Mouse (Mus musculus): ENCODE results near the gene Aldoc. TPM values are rescaled to one million over a fixed set of nuclear protein-coding genes. Genes with fewer than 3 reads are reported as not detected.
"Not testable (repeated sequence)": the region's sequence is repeated elsewhere in the genome, so short reads cannot be mapped to it uniquely, and the experiment has no call there.

Gene Aldoc
- 0.91 TPM for polyA plus RNA-seq (2012; fragmentation: generic; extraction: Trizol)
- long read RNA-seq, experiment 1, partial matches to known transcripts, result 1 of 3 reads
- long read RNA-seq, experiment 1, other reads (novel, unspliced or antisense), result 0 of 3 reads
- long read RNA-seq, experiment 2, result 0 reads

DNA sequence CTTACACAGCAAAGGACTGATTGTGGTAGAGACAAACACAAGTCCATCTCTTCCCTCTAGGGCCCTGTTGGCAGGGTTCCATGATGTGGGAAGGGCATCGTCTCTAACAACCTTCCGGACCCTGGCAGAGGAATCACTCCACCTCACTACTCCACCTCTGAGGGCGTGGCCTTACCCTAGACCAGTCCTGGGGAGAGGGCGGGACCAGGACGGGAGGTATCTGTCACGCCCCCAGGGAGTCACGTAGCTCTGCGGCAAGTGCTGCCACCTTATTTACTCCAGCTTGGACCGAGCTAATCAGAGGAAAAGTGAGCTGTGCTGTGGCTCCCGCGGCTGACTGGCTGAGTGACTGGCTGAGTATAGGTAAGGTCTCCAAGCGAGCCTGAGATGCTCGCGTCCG is at the start of gene Aldoc:
TSS of gene Aldoc (plus strand) at position 109 of the 400 bp plus-strand sequence.
- Histone ChIP-seq H3K79me2 (ENCODE audit: control insufficient read depth, insufficient read depth) (no peaks in the 10 kb centered on the region), H3ac (ENCODE audit: control insufficient read depth, insufficient read length, low read depth) (no peak within 1 kb of the TSS), H3K36me3 (ENCODE audit: control insufficient read depth, insufficient read depth) (peaks cover 55% of the 10 kb centered on the region), H3K79me3 (ENCODE audit: low read depth) (no peaks in the 10 kb centered on the region), H3K4me3 (ENCODE audit: insufficient read depth, poor library complexity, severe bottlenecking) (no peak within 1 kb of the TSS), H3K27me3 (ENCODE audit: control insufficient read depth, insufficient read depth, insufficient read length) (no peaks in the 10 kb centered on the region)
- TF ChIP-seq FOSL1 (IDR thresholded peaks at IDR 0.05; ENCODE audit: insufficient read depth, low read length, poor library complexity, severe bottlenecking), result no peak
- no peak for TF ChIP-seq CTCF (IDR thresholded peaks at IDR 0.05; ENCODE audit: control insufficient read depth, insufficient read depth, insufficient read length)
- no peak for TF ChIP-seq USF1 (IDR thresholded peaks at IDR 0.05; ENCODE audit: low read depth)
- no peak for TF ChIP-seq MYOD1 (IDR thresholded peaks at IDR 0.05; ENCODE audit: control insufficient read depth, insufficient read length, low read depth)
- TF ChIP-seq MYOG (IDR thresholded peaks at IDR 0.05; ENCODE audit: control insufficient read depth, extremely low read depth, insufficient read length), result no peak
- no peak for TF ChIP-seq CEBPB (IDR thresholded peaks at IDR 0.05; ENCODE audit: low read depth)
- no peak for TF ChIP-seq MAX (IDR thresholded peaks at IDR 0.05)

DNA sequence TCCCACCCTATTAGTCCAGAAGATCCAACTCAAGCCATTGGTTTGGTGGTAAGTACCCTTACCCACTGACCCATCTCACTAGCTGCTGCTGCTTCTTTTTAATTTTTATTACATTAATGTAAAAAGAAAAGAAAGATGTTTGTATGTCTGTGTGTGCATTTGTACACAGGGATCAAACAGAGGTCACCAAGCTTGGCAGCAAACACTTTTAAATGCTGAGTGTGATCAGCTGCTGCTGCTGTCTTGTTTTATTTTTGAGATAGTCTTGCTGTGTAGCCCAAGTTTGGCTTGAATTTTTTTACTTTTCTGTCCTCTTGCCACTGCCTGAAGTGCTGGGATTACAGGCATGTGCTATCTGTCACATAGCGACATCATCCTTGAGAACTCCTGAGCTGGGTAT is 47.2 kb upstream of the Aldoc start:
- Histone ChIP-seq H3K79me2 (ENCODE audit: control insufficient read depth, insufficient read depth) (peaks cover 21% of the 10 kb centered on the region), H3K4me3 (ENCODE audit: insufficient read depth, poor library complexity, severe bottlenecking) (no peak overlapping the region), H3K36me3 (ENCODE audit: control insufficient read depth, insufficient read depth) (peaks cover 98% of the 10 kb centered on the region), H3ac (ENCODE audit: control insufficient read depth, insufficient read length, low read depth) (no peak overlapping the region), H3K27me3 (ENCODE audit: control insufficient read depth, insufficient read depth, insufficient read length) (no peaks in the 10 kb centered on the region), H3K79me3 (ENCODE audit: low read depth) (peaks cover 2% of the 10 kb centered on the region)
- no peak for TF ChIP-seq MYOD1 (IDR thresholded peaks at IDR 0.05; ENCODE audit: control insufficient read depth, insufficient read length, low read depth)

DNA sequence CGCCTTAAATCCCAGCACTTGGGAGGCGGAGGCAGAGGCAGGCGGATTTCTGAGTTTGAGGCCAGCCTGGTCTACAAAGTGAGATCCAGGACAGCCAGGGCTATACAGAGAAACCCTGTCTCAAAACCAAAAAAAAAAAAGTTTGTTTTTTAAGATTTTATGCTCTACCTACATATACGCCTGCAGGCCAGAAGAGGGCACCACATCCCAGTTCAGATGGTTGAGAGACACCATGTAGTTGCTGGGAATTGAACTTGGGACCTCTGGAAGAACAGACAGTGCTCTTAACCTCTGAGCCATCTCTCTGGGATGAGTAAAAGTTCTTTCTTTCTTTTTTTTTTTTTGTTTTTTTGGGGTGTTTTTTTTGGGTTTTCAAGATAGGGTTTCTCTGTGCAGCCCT is 46.6 kb upstream of the Aldoc start:
- H3ac ChIP-seq (ENCODE audit: control insufficient read depth, insufficient read length, low read depth), result not testable (repeated sequence)

DNA sequence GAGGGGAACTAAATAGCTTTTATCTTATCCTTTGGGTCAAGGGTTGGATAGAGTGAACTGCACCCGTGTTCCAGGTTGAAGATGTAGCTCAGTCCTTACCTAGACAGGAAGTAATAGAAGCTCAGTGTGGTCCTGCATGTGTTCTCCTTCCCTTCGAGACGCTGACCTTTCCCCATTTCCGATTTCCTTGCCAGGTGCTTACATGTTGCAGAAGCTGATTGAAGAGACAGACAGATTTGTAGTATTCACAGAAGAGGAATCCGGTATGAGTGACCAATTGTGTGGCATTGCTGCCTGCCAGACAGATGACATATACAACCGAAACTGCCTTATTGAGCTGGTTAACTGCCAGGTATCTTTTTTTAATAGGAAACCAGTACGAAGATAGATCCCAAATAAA is 43.9 kb upstream of the Aldoc start:
- Histone ChIP-seq H3ac (ENCODE audit: control insufficient read depth, insufficient read length, low read depth) (no peak overlapping the region), H3K36me3 (ENCODE audit: control insufficient read depth, insufficient read depth) (peaks cover 98% of the 10 kb centered on the region)
- TF ChIP-seq CTCF (IDR thresholded peaks at IDR 0.05; ENCODE audit: control insufficient read depth, insufficient read depth, insufficient read length) (no peak), MYOD1 (IDR thresholded peaks at IDR 0.05; ENCODE audit: control insufficient read depth, insufficient read length, low read depth) (no peak), USF1 (IDR thresholded peaks at IDR 0.05; ENCODE audit: low read depth) (no peak), MAX (IDR thresholded peaks at IDR 0.05) (no peak), MYOG (IDR thresholded peaks at IDR 0.05; ENCODE audit: control insufficient read depth, extremely low read depth, insufficient read length) (no peak), FOSL1 (IDR thresholded peaks at IDR 0.05; ENCODE audit: insufficient read depth, low read length, poor library complexity, severe bottlenecking) (no peak), CEBPB (IDR thresholded peaks at IDR 0.05; ENCODE audit: low read depth) (no peak)

More for the DNA sequence above, 46.6 kb upstream of the Aldoc start:
- Histone ChIP-seq H3K36me3 (ENCODE audit: control insufficient read depth, insufficient read depth) (peaks cover 98% of the 10 kb centered on the region), H3K79me2 (ENCODE audit: control insufficient read depth, insufficient read depth) (peaks cover 21% of the 10 kb centered on the region)
- not testable (repeated sequence) for H3K79me3 ChIP-seq (ENCODE audit: low read depth); H3K27me3 ChIP-seq (ENCODE audit: control insufficient read depth, insufficient read depth, insufficient read length); H3K4me3 ChIP-seq (ENCODE audit: insufficient read depth, poor library complexity, severe bottlenecking)

DNA sequence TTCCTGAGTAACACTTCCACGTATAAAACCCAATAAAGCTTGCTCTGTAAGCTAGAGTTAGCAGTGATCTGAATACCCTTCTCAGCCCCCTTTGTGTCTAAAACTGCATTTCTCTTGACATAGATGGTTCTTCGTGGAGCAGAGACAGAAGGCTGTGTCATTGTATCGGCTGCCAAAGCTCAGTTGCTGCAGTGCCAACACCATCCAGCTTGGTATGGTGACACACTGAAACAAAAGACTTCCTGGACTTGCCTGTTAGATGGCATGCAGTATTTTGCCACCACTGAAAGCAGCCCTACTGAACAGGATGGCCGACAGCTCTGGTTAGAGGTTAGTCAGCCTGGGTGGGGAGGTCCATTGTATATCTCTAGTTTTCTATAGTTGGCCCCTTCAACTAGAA is 43.2 kb upstream of the Aldoc start:
- Histone ChIP-seq H3ac (ENCODE audit: control insufficient read depth, insufficient read length, low read depth) (no peak overlapping the region), H3K36me3 (ENCODE audit: control insufficient read depth, insufficient read depth) (peaks cover 98% of the 10 kb centered on the region), H3K4me3 (ENCODE audit: insufficient read depth, poor library complexity, severe bottlenecking) (no peak overlapping the region), H3K79me2 (ENCODE audit: control insufficient read depth, insufficient read depth) (no peaks in the 10 kb centered on the region), H3K79me3 (ENCODE audit: low read depth) (no peaks in the 10 kb centered on the region), H3K27me3 (ENCODE audit: control insufficient read depth, insufficient read depth, insufficient read length) (no peaks in the 10 kb centered on the region)
- TF ChIP-seq USF1 (IDR thresholded peaks at IDR 0.05; ENCODE audit: low read depth) (no peak), CEBPB (IDR thresholded peaks at IDR 0.05; ENCODE audit: low read depth) (no peak), MAX (IDR thresholded peaks at IDR 0.05) (no peak)

More for the DNA sequence above, 43.9 kb upstream of the Aldoc start:
- no peaks in the 10 kb centered on the region for H3K27me3 ChIP-seq (ENCODE audit: control insufficient read depth, insufficient read depth, insufficient read length)
- H3K4me3 ChIP-seq (ENCODE audit: insufficient read depth, poor library complexity, severe bottlenecking), result no peak overlapping the region
- no peaks in the 10 kb centered on the region for H3K79me3 ChIP-seq (ENCODE audit: low read depth)
- no peaks in the 10 kb centered on the region for H3K79me2 ChIP-seq (ENCODE audit: control insufficient read depth, insufficient read depth)

DNA sequence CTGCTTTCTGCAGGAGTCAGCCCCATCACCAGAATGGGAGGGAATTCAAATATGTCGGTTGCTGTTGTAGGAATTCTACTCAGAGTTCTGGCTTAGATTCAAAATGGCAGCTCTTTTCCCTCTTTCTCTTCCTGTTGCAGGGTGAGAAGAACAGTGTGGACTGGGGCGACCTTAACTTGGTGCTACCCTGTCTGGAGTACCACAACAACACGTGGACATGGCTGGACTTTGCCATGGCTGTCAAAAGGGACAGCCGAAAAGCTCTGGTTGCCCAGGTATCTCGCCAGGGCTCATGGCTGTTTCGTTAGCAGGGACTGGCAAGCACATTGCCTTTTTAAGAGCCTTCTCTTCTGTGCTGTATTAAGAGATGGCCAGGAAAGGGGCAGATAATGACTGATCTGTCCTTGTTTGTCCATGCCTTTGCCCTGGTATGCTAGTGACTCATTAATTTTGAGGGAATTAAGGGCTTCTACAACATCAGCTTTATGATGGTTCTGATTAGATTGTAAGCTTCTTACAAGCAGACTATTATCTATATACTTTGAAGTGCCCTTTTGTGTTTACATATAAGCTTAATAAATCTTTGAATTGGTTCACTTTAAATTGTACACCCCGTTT is 33.5 kb upstream of the Aldoc start:
- no peak for TF ChIP-seq FOSL1 (IDR thresholded peaks at IDR 0.05; ENCODE audit: insufficient read depth, low read length, poor library complexity, severe bottlenecking)
- TF ChIP-seq CEBPB (IDR thresholded peaks at IDR 0.05; ENCODE audit: low read depth), result no peak
- no peak for TF ChIP-seq MYOD1 (IDR thresholded peaks at IDR 0.05; ENCODE audit: control insufficient read depth, insufficient read length, low read depth)
- TF ChIP-seq MYOG (IDR thresholded peaks at IDR 0.05; ENCODE audit: control insufficient read depth, extremely low read depth, insufficient read length), result no peak
- no peak for TF ChIP-seq CTCF (IDR thresholded peaks at IDR 0.05; ENCODE audit: control insufficient read depth, insufficient read depth, insufficient read length)
- no peak for TF ChIP-seq MAX (IDR thresholded peaks at IDR 0.05)
- no peak for TF ChIP-seq USF1 (IDR thresholded peaks at IDR 0.05; ENCODE audit: low read depth)
- Histone ChIP-seq H3K4me3 (ENCODE audit: insufficient read depth, poor library complexity, severe bottlenecking) (no peak overlapping the region), H3K27me3 (ENCODE audit: control insufficient read depth, insufficient read depth, insufficient read length) (no peaks in the 10 kb centered on the region), H3K79me2 (ENCODE audit: control insufficient read depth, insufficient read depth) (no peaks in the 10 kb centered on the region), H3ac (ENCODE audit: control insufficient read depth, insufficient read length, low read depth) (no peak overlapping the region), H3K79me3 (ENCODE audit: low read depth) (no peaks in the 10 kb centered on the region), H3K36me3 (ENCODE audit: control insufficient read depth, insufficient read depth) (peaks cover 87% of the 10 kb centered on the region)
